Mouse (Mus musculus) heart, postnatal 36 days (tissue): ENCODE data around the gene Adam15. TPM values are rescaled to one million over a fixed set of nuclear protein-coding genes. Genes with fewer than 3 reads are reported as not detected.

Source experiments
- DNase-seq, 2 experiments: peaks; one replicate each; pipeline ENCODE4 v3.0.0; 2021 to 2022
- intact Hi-C: fragments of 180-260 bp; cut with DNase I; formaldehyde crosslinking; loops from one replicate; pipeline ENCODE4 v1.15.1; 2025
- total RNA-seq, 2 experiments: library from RNA; stranded (reverse); gene quantifications; 2 replicates each; pipeline ENCODE4 v1.2.3; 2021

The Adam15 gene
- total RNA-seq, 2 experiments from 2014 or later: 56.5 to 62.6 TPM

- intact Hi-C loops: loop anchor here (1.0 to 10.0 kb wide), 3 partner anchors 19 to 193 kb away; no protein-coding TSS in a partner anchor
- DNase-seq: peak; percentile 68 to 71
Observed at GRCm38 (mm10) chr3:89308089-89308488, 41.7 kb downstream of the Adam15 start.

- no peak for DNase-seq
- intact Hi-C loops: loop anchor here (10.0 kb wide), 1 partner anchor 191 kb away; no protein-coding TSS in a partner anchor
Observed at GRCm38 (mm10) chr3:89305551-89306325, 44.1 kb downstream of the Adam15 start.

- intact Hi-C loops: loop anchor here (10.0 kb wide), 1 partner anchor 190 kb away; no protein-coding TSS in a partner anchor
- no peak for DNase-seq
Observed at GRCm38 (mm10) chr3:89305105-89305504, 44.7 kb downstream of the Adam15 start.

GRCm38 (mm10) chr3:89304440-89304839, 45.4 kb downstream of the Adam15 start:
- no peak for DNase-seq
- intact Hi-C loops: loop anchor here (10.0 kb wide), 1 partner anchor 190 kb away; no protein-coding TSS in a partner anchor

- DNase-seq: no peak
- intact Hi-C loops: loop anchor here (10.0 kb wide), 1 partner anchor 186 kb away; no protein-coding TSS in a partner anchor
Observed at GRCm38 (mm10) chr3:89300514-89300913, 49.3 kb downstream of the Adam15 start.

DNA sequence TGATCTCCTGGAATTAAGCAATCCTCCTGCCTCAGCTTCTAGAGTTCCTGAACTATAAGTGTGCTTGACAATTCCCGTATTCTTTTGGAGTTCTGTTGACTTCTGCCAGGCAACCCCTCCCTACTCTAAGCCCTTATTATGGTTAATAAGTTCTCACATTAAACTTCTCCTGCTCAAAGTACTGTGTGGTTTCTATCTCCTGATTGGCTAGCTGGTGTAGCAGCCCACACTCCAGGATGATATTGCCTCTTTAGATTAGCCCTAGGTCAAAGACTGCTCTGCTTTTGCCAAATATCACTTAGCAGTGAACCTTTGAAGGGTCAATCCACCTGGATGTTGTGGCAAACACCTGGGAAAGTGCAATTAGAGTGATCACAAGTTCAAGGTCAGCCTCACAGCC, 49.7 kb downstream of the Adam15 start:
- intact Hi-C loops: loop anchor here (10.0 kb wide), 1 partner anchor 185 kb away; no protein-coding TSS in a partner anchor
- no peak for DNase-seq

GRCm38 (mm10) chr3:89299499-89299898, 50.3 kb downstream of the Adam15 start:
- intact Hi-C loops: no loop called here
- DNase-seq: no peak

- no peak for DNase-seq
- intact Hi-C loops: no loop called here
Observed at GRCm38 (mm10) chr3:89298908-89299307, 50.9 kb downstream of the Adam15 start.

DNA sequence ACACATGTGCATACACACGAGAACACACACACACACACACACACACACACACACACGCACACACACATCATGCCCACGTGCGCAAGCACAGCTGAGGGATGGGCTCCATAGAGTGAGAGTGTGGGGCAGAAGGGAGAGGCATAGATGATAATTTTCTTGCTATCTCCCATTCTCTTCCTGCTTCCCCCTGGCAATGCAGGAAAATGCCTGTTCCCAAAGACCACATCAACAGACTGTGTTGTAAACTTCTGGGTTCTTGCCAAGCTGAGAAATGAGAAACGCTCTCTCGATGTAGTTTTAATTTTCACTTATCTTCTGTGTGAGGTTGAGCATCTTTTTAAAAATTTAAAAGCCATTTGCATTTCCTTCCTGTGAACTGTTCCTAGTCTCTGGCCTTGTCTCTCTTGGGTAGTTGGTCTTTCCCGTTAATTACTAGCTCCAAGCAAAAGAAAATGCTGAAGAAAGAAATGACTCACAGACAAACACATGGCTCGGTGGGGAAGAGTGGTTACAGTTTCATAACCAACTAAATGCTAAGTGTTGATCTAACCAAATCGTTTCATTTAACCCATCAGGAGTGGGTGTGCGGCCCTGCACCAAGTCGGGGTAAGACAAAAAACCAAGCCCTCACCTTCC, 52.9 kb downstream of the Adam15 start:
- DNase-seq: no peak
- intact Hi-C loops: no loop called here

GRCm38 (mm10) chr3:89295685-89296230, 54.0 kb downstream of the Adam15 start:
- no peak for DNase-seq
- intact Hi-C loops: no loop called here

DNA sequence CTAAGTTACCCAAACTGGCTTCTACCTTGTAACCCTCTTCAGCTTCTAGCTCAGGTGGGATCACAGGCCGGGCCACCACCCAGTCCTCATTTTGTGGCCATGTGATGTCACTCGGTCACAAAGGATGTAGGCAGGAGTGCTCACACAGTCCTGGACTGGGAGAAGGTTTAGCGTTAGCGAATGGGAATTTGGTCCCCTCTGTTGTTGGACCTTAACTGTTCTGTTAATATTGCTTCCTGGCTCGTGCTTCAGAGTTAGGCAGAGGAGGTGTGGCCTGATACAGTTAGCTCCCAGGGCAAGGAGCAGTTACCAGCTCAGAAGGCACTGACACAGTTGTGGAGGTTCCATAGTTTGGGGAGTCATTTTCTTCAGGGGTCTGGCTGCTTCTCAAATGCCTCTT, 55.6 kb downstream of the Adam15 start:
- intact Hi-C loops: no loop called here
- no peak for DNase-seq

DNA sequence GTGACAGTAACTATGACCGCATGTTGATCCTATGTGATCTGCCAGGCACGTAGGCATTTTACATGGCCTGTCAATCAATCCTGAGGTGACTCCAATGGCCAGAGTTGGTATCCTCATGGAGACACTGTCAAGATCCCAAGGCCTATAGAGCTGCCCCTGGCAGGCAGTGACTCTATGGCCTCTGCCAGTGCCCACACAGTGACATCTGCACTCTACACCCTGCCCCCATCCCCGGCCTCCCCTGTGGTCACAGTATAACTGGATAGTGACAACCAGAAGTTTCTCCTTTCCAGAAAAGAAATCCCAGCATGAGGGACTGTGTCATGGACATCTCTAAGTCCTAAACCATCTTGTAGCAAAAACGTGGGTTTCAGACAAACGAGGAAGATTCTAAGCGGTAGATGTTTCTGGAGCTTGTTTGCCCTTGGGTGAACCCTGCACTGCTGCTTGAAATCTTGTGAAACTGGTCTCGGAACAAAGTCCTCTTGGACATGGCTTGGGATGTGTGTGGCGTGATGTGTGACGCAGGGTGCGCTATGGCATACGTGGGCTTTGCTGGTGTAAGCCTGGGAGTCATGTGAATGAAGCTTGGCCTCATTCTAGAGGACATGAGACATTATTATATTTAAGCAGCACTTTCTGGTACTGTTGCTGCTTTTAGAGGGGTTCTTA, 56.4 kb downstream of the Adam15 start:
- no peak for DNase-seq
- intact Hi-C loops: no loop called here

- intact Hi-C loops: no loop called here
- DNase-seq: no peak
Observed at GRCm38 (mm10) chr3:89292303-89292702, 57.5 kb downstream of the Adam15 start.

DNA sequence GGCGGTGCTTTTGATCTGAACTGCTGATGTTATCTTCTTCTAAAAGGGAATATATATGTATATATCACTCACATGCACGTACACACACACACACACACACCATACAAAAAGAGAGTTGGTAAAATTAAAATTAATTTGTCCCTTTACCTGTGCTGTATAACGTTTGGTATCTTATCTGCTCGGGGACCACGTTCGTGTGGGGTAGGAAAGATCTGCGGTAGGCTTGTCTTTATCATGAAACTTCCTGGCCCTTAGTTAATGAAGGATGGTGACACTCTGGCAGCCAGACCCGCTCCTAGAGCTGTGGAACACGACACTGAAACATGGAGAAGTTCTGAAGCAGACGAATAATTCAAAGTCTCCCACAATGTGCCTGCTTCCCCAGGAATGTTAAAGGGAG, 57.9 kb downstream of the Adam15 start:
- DNase-seq: no peak
- intact Hi-C loops: no loop called here

Other genes starting within 250 kb of the Adam15 start
- not detected for gene Gm43738, start 248.9 kb downstream of the Adam15 start, total RNA-seq
- 10 to 100 TPM; 20.0 to 20.7 TPM for gene Fdps, start 248.0 kb downstream of the Adam15 start, total RNA-seq
- not detected for gene Pklr, start 213.9 kb downstream of the Adam15 start, total RNA-seq
- gene Hcn3, start 189.8 kb downstream of the Adam15 start, total RNA-seq: under 1 TPM; 0.17 to 0.38 TPM
- 10 to 100 TPM; 15.8 to 19.9 TPM for gene Clk2, start 185.2 kb downstream of the Adam15 start, total RNA-seq
- 10 to 100 TPM; 49.8 to 49.9 TPM for gene Scamp3, start 172.5 kb downstream of the Adam15 start, total RNA-seq
- 1 to 10 TPM; 4.6 to 5.5 TPM for gene Fam189b, start 166.9 kb downstream of the Adam15 start, total RNA-seq
- gene Gba, start 147.1 kb downstream of the Adam15 start, total RNA-seq: 10 to 100 TPM; 21.3 to 21.8 TPM
- gene Thbs3, start 134.8 kb downstream of the Adam15 start, total RNA-seq: 1 to 10 TPM; 6.8 to 9.4 TPM
- 10 to 100 TPM; 58.0 to 60.0 TPM for gene Mtx1, start 122.9 kb downstream of the Adam15 start, total RNA-seq
- gene Muc1, start 120.9 kb downstream of the Adam15 start, total RNA-seq: under 1 TPM; 0.14 to 0.46 TPM
- gene Krtcap2, start 104.0 kb downstream of the Adam15 start, total RNA-seq: 10 to 100 TPM; 82.3 to 87.0 TPM
- gene Trim46, start 103.7 kb downstream of the Adam15 start, total RNA-seq: under 1 TPM; 0.42 to 0.62 TPM
- 10 to 100 TPM; 50.0 to 52.3 TPM for gene Dpm3, start 90.6 kb downstream of the Adam15 start, total RNA-seq
- gene Slc50a1, start 79.4 kb downstream of the Adam15 start, total RNA-seq: 10 to 100 TPM; 20.5 to 23.0 TPM
- 10 to 100 TPM; 28.3 to 42.6 TPM for gene Efna1, start 68.9 kb downstream of the Adam15 start, total RNA-seq
- not detected for gene Efna3, start 27.0 kb downstream of the Adam15 start, total RNA-seq
- gene Efna4, start 12.0 kb downstream of the Adam15 start, total RNA-seq: under 1 TPM; 0.19 to 0.22 TPM
- gene Dcst2, start 12.0 kb upstream of the Adam15 start, total RNA-seq: not detected
- not detected for gene Dcst1, start 15.3 kb upstream of the Adam15 start, total RNA-seq
- gene Zbtb7b, start 44.8 kb upstream of the Adam15 start, total RNA-seq: 10 to 100 TPM; 20.8 to 23.5 TPM
- gene Lenep, start 52.8 kb upstream of the Adam15 start, total RNA-seq: under 1 TPM; 0.24 to 0.72 TPM
- 10 to 100 TPM; 44.0 to 55.1 TPM for gene Flad1, start 61.9 kb upstream of the Adam15 start, total RNA-seq
- gene Cks1b, start 68.4 kb upstream of the Adam15 start, total RNA-seq: 1 to 10 TPM; 5.1 to 5.4 TPM
- 10 to 100 TPM; 34.1 to 36.6 TPM for gene Shc1, start 68.4 kb upstream of the Adam15 start, total RNA-seq
- gene Pygo2, start 80.2 kb upstream of the Adam15 start, total RNA-seq: 10 to 100 TPM; 13.8 to 16.6 TPM
- gene Pbxip1, start 86.7 kb upstream of the Adam15 start, total RNA-seq: 10 to 100 TPM; 57.0 to 58.0 TPM
- gene Pmvk, start 104.5 kb upstream of the Adam15 start, total RNA-seq: 1 to 10 TPM; 7.0 to 9.2 TPM
- gene Kcnn3, start 170.2 kb upstream of the Adam15 start, total RNA-seq: 1 to 10 TPM; 1.9 to 2.3 TPM